Mouse (Mus musculus) layer of hippocampus, adult 9-10 months (tissue): ENCODE measurements at regions not wholly inside any gene's neighbourhood (a gene's known extent, or its start where the extent isn't known, plus 50 kb on each side); places are given as distances from the start of the nearest gene placed in this dataset.
A peak's percentile ranks its signal among the peaks of the same experiment; 100 is the strongest.
"Not testable (repeated sequence)": the region's sequence is repeated elsewhere in the genome, so short reads cannot be mapped to it uniquely, and the experiment has no call there.

Experiments
- DNase-seq: peaks from one replicate; pipeline ENCODE4 v3.0.0; 2022; ENCODE audit warnings: low spot score

DNA sequence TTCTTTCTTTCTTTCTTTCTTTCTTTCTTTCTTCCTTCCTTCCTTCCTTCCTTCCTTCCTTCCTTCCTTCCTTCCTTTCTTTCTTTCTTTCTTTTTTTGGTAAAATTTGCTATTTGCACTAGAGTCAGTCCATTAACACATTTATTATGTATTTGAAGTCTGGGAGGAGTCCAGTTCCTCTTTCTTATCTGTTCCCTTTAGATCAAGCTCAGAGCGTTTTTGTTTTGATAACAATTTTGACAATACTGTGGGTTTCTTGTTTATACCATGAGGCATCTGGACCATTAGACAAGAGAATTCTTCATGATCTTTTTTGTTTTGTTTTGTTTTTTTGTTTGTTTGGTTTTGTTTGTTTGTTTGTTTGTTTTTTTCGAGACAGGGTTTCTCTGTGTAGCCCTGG lies 52.3 kb upstream of the Cttnbp2 start:
- not testable (repeated sequence) for DNase-seq

GRCm38 (mm10) chr6:18569221-18569620 lies 54.6 kb upstream of the Cttnbp2 start:
- DNase-seq = no peak

- no peak for DNase-seq
Measured at GRCm38 (mm10) chr6:18578501-18578900, 63.9 kb upstream of the Cttnbp2 start.

DNA sequence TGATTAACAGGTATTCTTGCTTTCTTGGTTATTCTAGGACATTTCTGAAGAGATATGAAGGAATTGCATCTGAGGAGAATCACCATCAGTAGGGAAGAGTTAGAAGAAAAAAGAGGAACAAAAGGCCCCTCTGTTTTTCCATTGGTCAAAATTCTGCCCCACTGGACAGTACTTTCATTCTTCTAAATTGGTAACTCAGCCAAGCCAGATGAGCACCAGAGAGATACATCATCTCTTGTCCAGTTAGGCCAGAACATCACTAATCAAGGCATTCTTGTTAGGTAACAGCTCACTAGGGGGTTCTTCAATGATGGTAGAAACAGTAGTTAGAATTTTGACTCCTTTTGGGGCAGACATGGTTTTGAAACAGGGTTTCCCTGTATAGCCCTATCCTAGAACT lies 74.8 kb upstream of the Cttnbp2 start:
- no peak for DNase-seq

- DNase-seq = no peak
Measured at GRCm38 (mm10) chr6:18596680-18597079, 82.0 kb upstream of the Cttnbp2 start.

DNA sequence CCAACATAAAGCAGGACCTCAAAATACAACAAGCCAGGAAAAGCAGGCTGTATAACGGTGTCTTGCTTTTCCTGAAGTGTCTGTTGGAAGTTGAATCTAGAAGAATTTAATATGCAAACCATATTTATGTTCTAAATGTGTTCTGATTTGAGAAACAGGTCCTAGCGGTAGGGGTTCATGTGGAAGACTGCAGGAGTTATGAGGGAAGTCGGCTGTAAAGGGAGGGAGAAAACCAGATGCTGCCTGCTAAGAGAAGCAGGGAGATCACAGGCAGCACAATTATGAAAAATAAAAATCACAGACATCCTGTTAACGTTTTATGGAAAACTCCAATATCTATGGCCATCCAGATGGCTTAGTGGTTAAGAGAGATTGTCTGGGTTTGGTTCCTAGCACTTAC lies 85.0 kb upstream of the Cttnbp2 start:
- DNase-seq = no peak

- no peak for DNase-seq
Measured at GRCm38 (mm10) chr6:18601926-18602325, 87.3 kb upstream of the Cttnbp2 start.

- peak; percentile 30 for DNase-seq
Measured at GRCm38 (mm10) chr6:18621372-18622262, 107.0 kb upstream of the Cttnbp2 start.

- DNase-seq = no peak
Measured at GRCm38 (mm10) chr6:18628591-18628990, 113.9 kb upstream of the Cttnbp2 start.

- peak; percentile 37 for DNase-seq
Measured at GRCm38 (mm10) chr6:18633540-18634200, 119.0 kb upstream of the Cttnbp2 start.

DNA sequence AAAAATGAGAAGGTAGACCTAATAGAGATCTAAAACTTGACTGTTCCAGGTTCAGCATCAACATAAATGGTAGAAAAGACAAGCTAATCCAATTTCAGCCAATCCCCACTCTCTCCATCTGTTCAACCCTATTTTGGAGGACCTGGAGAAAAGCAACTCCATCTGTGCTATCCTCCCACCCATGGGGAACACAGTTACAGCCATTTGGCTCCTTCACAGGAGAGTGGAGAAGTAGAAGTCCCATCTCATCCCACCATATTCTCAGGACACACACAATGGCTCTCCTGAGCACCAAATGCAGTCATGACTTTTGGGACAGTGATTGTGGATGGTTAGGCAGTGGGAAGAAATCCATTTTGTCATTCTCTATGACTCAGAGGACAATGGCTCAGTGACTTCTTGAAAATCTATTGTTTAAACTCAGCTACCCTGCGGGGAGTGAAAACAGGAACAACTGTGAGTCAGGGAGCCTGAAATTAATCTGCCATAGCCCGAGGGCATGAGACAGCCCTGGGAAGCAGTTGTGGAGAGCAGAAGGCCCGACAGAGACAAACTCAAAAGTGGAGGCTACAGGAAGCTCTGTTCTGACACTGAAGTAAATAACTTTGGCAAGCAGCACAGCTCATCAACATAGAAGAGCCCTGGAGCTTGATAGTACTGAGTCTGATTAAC lies 125.2 kb upstream of the Cttnbp2 start:
- DNase-seq = peak; percentile 36

DNA sequence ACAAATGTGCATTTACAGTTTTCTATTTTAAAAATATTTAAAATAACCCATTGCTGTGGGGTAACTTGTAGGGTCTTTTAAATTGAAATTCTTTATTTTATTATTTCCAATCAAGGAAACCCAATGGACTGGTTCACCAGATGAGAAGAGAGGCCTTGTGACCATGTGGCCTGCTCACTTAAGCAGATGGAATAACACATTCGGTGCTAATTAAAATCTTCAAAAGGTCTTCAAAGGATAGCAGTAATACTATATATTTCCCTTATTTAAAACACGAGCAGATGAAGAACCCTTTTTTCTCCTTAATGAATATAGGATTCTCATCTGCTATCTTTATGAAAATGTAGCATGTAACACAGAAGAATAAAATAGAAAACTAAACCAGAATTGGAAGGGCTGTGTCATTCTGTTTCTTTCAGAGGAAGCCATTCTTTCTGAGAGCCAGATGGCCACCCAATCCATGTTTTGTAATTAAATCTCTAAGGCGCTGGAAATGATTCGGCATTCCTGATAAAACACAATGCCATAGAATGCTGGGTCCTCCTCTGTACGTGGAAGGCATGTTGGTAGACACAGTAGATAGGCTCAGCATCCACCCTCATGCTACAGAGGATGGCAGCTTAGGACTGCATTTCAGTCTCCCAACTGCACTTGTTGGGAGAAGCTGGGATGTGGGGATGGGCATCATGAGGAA lies 134.4 kb upstream of the Cttnbp2 start:
- no peak for DNase-seq

GRCm38 (mm10) chr6:18651319-18651718 lies 136.7 kb upstream of the Cttnbp2 start:
- no peak for DNase-seq

- DNase-seq = no peak
Measured at GRCm38 (mm10) chr6:18652006-18652601, 137.5 kb upstream of the Cttnbp2 start.

DNA sequence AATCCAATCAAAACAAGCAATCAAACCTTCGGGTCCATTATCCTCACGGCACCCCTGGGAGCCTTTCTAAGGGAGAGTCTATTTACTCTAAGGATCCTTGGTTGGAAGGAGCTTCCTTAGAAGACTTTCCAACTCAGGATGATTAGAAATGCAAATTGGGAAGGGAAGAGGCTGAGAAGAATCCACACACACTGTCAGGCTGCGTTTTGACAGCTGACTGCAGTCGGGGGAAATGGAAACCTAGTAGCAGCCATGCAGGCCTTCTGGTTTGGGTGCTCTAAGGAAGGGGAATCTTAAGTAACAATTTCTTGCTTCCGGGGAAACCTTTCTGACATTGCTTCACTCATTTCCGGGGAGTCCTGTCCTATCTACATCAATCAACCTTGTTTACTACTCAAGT lies 139.6 kb upstream of the Cttnbp2 start:
- no peak for DNase-seq

GRCm38 (mm10) chr6:18656202-18656601 lies 141.6 kb upstream of the Cttnbp2 start:
- no peak for DNase-seq

DNA sequence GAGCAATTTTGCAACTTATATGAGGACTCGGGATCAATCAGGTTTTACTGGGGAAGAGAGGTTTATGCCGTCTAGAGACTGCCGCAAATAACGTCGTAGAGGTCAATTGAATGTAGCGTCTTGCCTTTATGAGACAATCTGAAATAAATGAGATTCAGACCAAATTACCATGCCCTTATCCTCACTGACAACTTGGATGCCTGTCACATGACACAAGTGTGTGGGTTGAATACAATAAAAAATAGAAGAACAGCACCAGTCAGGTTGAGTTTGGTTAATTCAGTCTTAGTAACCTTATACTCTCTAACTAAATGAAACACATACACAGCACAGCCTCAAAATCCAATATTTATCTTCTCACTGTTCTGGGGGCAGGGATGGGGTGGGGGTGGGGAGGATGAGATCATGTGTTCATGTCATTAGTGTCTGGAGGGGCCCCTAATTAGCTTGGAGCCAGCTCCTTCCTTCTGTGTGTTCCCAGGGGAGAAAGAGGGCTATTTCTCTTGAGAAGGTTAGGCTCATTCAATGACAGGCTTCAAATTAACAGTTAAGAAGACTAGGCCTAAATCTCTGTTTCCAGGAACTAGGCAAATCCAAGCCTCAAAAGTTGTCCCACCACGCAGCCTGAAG lies 142.2 kb upstream of the Cttnbp2 start:
- no peak for DNase-seq

DNA sequence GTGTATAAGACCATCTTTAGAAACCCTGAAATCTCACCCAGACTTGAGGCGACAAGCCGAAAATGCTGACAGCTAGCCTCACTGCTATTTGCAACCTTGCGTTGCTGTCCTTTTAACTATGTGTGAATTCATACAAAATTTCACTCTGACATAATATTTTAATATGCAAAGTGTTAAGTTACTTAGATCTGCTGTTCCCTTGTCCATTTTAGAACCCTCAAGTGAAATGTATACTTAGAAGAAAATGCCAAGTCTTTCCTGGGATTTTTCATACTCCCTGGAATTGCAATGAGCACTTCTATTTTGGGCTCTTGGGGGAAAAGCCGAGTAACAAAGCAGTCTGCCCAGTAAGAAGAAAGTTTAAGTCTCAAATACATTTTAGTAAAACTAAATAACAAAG lies 150.0 kb upstream of the Cttnbp2 start:
- no peak for DNase-seq

GRCm38 (mm10) chr6:18665992-18666391 lies 151.3 kb upstream of the Cttnbp2 start:
- no peak for DNase-seq

DNA sequence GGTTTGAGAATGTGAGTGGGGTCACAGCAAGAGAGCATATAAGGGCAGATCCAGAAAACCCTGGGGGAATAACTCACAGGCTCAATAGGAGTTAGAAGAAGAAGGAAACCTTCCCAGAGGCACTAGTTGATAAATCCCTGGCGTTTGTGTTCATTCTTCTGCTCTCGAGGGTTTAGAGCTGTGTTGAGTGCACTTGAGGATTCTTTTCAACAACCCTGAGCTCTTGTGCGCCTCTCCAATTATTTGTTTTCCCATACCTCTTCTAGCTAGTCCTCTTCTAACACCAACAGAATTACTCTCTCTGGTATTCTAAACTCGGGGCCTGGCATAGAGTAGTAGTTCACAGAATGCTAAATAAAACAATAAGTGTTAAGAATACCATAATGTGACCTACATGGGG lies 151.9 kb upstream of the Cttnbp2 start:
- no peak for DNase-seq

- no peak for DNase-seq
Measured at GRCm38 (mm10) chr6:18670677-18671076, 156.0 kb upstream of the Cttnbp2 start.
